Mouse (Mus musculus) CH12.LX (cell line): ENCODE measurements around the gene Gnas. TPM values are rescaled to one million over a fixed set of nuclear protein-coding genes. Genes with fewer than 3 reads are reported as not detected.
A peak's percentile ranks its signal among the peaks of the same experiment; 100 is the strongest.

Source experiments
- DNase-seq: peaks from one replicate; pipeline ENCODE4 v3.0.0-alpha.2; 2013; ENCODE audit errors: extremely low read depth
- H3K27ac ChIP-seq: 2 replicates; pipeline ENCODE4 v1.5.1; 2012; ENCODE audit warnings: low read depth, mild to moderate bottlenecking, control low read depth, moderate library complexity; ENCODE audit not compliant: insufficient read depth
- H3K27me3 ChIP-seq: replicated peaks from 2 replicates; pipeline ENCODE3; 2012; ENCODE audit warnings: inconsistent platforms
- H3K36me3 ChIP-seq, 2 experiments: replicated peaks in 1 of 2; 2 replicates each; pipeline versions ENCODE3 to v1.6.1; 2012; ENCODE audit warnings: inconsistent platforms in 1 of 2, low read length in 1 of 2, mild to moderate bottlenecking in 1 of 2, mixed read lengths in 1 of 2, moderate library complexity in 1 of 2; ENCODE audit not compliant: control insufficient read depth in 1 of 2, insufficient read depth in 1 of 2
- H3K4me1 ChIP-seq, 2 experiments: 2 replicates each; pipeline ENCODE4 v1.6.1; 2012; ENCODE audit warnings: inconsistent platforms in 1 of 2, moderate library complexity in 1 of 2; ENCODE audit not compliant: insufficient read depth in 2 of 2, control insufficient read depth in 1 of 2
- H3K4me2 ChIP-seq: 2 replicates; pipeline ENCODE4 v1.6.1; 2012; ENCODE audit warnings: low read depth, mild to moderate bottlenecking, control low read depth; ENCODE audit not compliant: poor library complexity, insufficient read depth, severe bottlenecking
- H3K4me3 ChIP-seq, 3 experiments: fragments of 150-350 bp in 1 of 3; sonication (generic) in 1 of 3; replicated peaks in 1 of 3; 2 replicates each; pipeline versions ENCODE3 to v1.5.1; 2011 to 2012; ENCODE audit warnings: low read depth in 2 of 3, low read length in 2 of 3, mild to moderate bottlenecking in 2 of 3, moderate library complexity in 2 of 3, control low read depth in 1 of 3, improper control_type of control experiment in 1 of 3, inconsistent platforms in 1 of 3, mixed read lengths in 1 of 3; ENCODE audit not compliant: poor library complexity in 1 of 3
- H3K79me2 ChIP-seq: replicated peaks from 2 replicates; pipeline ENCODE4 v1.6.1; 2012; ENCODE audit warnings: mild to moderate bottlenecking, moderate library complexity; ENCODE audit not compliant: control insufficient read depth, poor library complexity, insufficient read depth, severe bottlenecking; ENCODE audit errors: extremely low read depth
- H3K9ac ChIP-seq: 2 replicates; pipeline ENCODE4 v1.6.1; 2012; ENCODE audit warnings: low read depth, mild to moderate bottlenecking, control low read depth, moderate library complexity; ENCODE audit not compliant: insufficient read depth
- H3K9me3 ChIP-seq: replicated peaks from 2 replicates; pipeline ENCODE3; 2012; ENCODE audit warnings: low read length, inconsistent platforms, mixed read lengths
- BHLHE40 ChIP-seq: IDR thresholded peaks from 2 replicates; pipeline ENCODE4 v1.6.1; 2011; ENCODE audit warnings: mild to moderate bottlenecking, low read depth, low read length, improper control_type of control experiment
- CTCF ChIP-seq, 2 experiments: IDR thresholded peaks in 1 of 2; conservative IDR thresholded peaks in 1 of 2; 2 replicates each; pipeline ENCODE4 v1.5.1; 2011 to 2012; ENCODE audit warnings: low read depth in 2 of 2, low read length in 2 of 2, improper control_type of control experiment in 1 of 2, inconsistent platforms in 1 of 2, mild to moderate bottlenecking in 1 of 2, moderate library complexity in 1 of 2
- E2F4 ChIP-seq: IDR thresholded peaks from 2 replicates; pipeline ENCODE4 v1.6.1; 2011; ENCODE audit warnings: low read depth, low read length, improper control_type of control experiment; ENCODE audit not compliant: insufficient replicate concordance
- ELF1 ChIP-seq: IDR thresholded peaks from 2 replicates; pipeline ENCODE4 v1.6.1; 2014; ENCODE audit warnings: low read depth, mild to moderate bottlenecking, inconsistent platforms, low read length, improper control_type of control experiment
- EP300 ChIP-seq: IDR thresholded peaks from 2 replicates; pipeline ENCODE4 v1.6.1; 2011; ENCODE audit warnings: low read length, improper control_type of control experiment
- IRF4 ChIP-seq: IDR thresholded peaks from 2 replicates; pipeline ENCODE4 v1.6.1; 2014; ENCODE audit warnings: low read depth, mild to moderate bottlenecking, inconsistent platforms, low read length, improper control_type of control experiment
- KAT2A ChIP-seq: IDR thresholded peaks from 2 replicates; pipeline ENCODE4 v1.6.1; 2012; ENCODE audit warnings: low read length, improper control_type of control experiment, inconsistent platforms; ENCODE audit not compliant: insufficient replicate concordance
- MAZ ChIP-seq: IDR thresholded peaks from 2 replicates; pipeline ENCODE4 v1.6.1; 2012; ENCODE audit warnings: low read depth, mild to moderate bottlenecking, inconsistent platforms, low read length, improper control_type of control experiment, moderate library complexity
- MXI1 ChIP-seq: IDR thresholded peaks from 2 replicates; pipeline ENCODE4 v1.6.1; 2011; ENCODE audit warnings: mild to moderate bottlenecking, low read depth, low read length, improper control_type of control experiment
- MYC ChIP-seq: IDR thresholded peaks from 2 replicates; pipeline ENCODE4 v1.6.1; 2011; ENCODE audit warnings: low read depth, mild to moderate bottlenecking, improper control_type of control experiment, low read length
- NELFE ChIP-seq: IDR thresholded peaks from 2 replicates; pipeline ENCODE4 v1.6.1; 2011; ENCODE audit warnings: low read depth, low read length, improper control_type of control experiment
- POLR2A ChIP-seq: IDR thresholded peaks from 2 replicates; pipeline ENCODE4 v1.6.1; 2011; ENCODE audit warnings: low read depth, mild to moderate bottlenecking, improper control_type of control experiment, low read length
- POLR2AphosphoS2 ChIP-seq: IDR thresholded peaks from 2 replicates; pipeline ENCODE4 v1.6.1; 2011; ENCODE audit warnings: low read depth, low read length, improper control_type of control experiment
- RAD21 ChIP-seq: IDR thresholded peaks from 2 replicates; pipeline ENCODE4 v1.6.1; 2011; ENCODE audit warnings: low read depth, mild to moderate bottlenecking, low read length, improper control_type of control experiment, moderate library complexity
- SIN3A ChIP-seq: IDR thresholded peaks from 2 replicates; pipeline ENCODE4 v1.6.1; 2012; ENCODE audit warnings: low read length, improper control_type of control experiment, inconsistent platforms
- SMC3 ChIP-seq: IDR thresholded peaks from 2 replicates; pipeline ENCODE4 v1.6.1; 2011; ENCODE audit warnings: low read depth, low read length, improper control_type of control experiment
- TBP ChIP-seq: conservative IDR thresholded peaks from 2 replicates; pipeline ENCODE4 v1.6.1; 2011; ENCODE audit warnings: low read depth, low read length, improper control_type of control experiment
- TCF12 ChIP-seq: IDR thresholded peaks from 2 replicates; pipeline ENCODE4 v1.6.1; 2014; ENCODE audit warnings: low read depth, mild to moderate bottlenecking, inconsistent platforms, low read length, improper control_type of control experiment
- UBTF ChIP-seq: IDR thresholded peaks from 2 replicates; pipeline ENCODE4 v1.6.1; 2012; ENCODE audit warnings: low read depth, mild to moderate bottlenecking, inconsistent platforms, low read length, improper control_type of control experiment, moderate library complexity
- USF2 ChIP-seq: conservative IDR thresholded peaks from 2 replicates; pipeline ENCODE4 v1.6.1; 2011; ENCODE audit warnings: low read depth, low read length, improper control_type of control experiment
- ZKSCAN1 ChIP-seq: IDR thresholded peaks from 2 replicates; pipeline ENCODE4 v1.6.1; 2012; ENCODE audit warnings: low read depth, inconsistent platforms, low read length, improper control_type of control experiment, borderline replicate concordance
- ZMIZ1 ChIP-seq: IDR thresholded peaks from 2 replicates; pipeline ENCODE4 v1.6.1; 2012; ENCODE audit warnings: low read depth, mild to moderate bottlenecking, inconsistent platforms, low read length, improper control_type of control experiment
- ZNF384 ChIP-seq: IDR thresholded peaks from 2 replicates; pipeline ENCODE4 v1.6.1; 2012; ENCODE audit warnings: low read depth, low read length, improper control_type of control experiment, inconsistent platforms
- dilution Hi-C: fragments of 300-500 bp; cut with MboI; formaldehyde crosslinking; loops from 2 replicates; pipeline ENCODE4 v1.14.3; 2020; ENCODE audit warnings: low sequenced_read_pairs; ENCODE audit not compliant: extremely low pct_unique_long_range_greater_than_20kb, extremely low pct_ligation_motif_present
- in situ Hi-C: fragments of 300-500 bp; cut with MboI; formaldehyde crosslinking; loops from 3 replicates; pipeline ENCODE4 v1.14.3; 2019; ENCODE audit warnings: low sequenced_read_pairs, low pct_ligation_motif_present, low pct_unique_long_range_greater_than_20kb, mixed read lengths
- polyA plus RNA-seq: library from polyadenylated mRNA; unstranded; fragments of >175 nt; gene quantifications from 2 replicates; pipeline ENCODE4 v1.2.1, GENCODE M21; 2012; ENCODE audit warnings: low read depth; ENCODE audit not compliant: insufficient read length
- total RNA-seq, 2 experiments: library from RNA; depleted of rRNA; stranded (reverse); fragments of 300-350 nt in 1 of 2; fragments of >200 nt in 1 of 2; gene quantifications; 2 replicates each; pipeline ENCODE4 v1.2.3; 2012 to 2014

The Gnas gene
- total and polyA plus RNA-seq, 3 experiments, result 369 to 502 (median 452) TPM

GRCm38 (mm10) chr2:174327295-174327981, 43.3 kb downstream of the Gnas start (continued):
- TF ChIP-seq RAD21 (no peak), KAT2A (peak; percentile 62; the same call in 1 of the 2 replicates), SMC3 (no peak), ZKSCAN1 (no peak), UBTF (no peak), BHLHE40 (peak; percentile 66; the same call in 1 of the 2 replicates), ELF1 (peak; percentile 44), ZMIZ1 (peak; percentile 98)

DNA sequence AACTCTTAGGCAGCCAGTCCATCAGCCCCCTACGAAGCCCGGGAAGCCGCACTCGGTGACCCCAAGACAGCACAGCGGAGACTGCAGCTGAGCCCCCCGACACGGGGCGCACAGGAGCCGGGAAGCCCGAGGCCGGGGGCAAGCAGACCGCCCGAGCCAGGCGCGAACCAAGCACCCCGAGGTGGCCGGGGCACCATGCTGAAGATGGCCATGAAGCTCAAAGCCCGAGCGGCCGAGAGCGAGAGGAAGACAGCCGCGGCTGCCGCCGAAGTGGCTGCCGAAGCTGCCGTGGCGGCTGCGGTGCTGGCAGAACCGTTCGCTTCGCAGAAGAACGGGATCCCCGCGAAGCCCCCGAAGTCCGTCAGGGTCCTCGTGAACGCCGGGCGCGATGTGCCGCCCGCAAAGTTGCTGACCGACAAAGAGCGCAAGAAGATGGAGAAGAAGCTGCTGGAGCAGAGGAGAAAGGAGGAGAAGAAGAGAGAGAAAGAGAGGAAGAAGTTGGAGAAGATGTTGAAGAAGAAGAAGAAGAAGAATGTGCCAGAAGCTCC, 44.3 kb downstream of the Gnas start:
- H3K27ac ChIP-seq, result peak overlapping the region; percentile 74; the same call in 1 of the 2 replicates
- peaks cover under 1 to 21% of the 10 kb centered on the region in 2 experiments; a peak in 3 of 4 replicates for H3K4me1 ChIP-seq
- in situ Hi-C loops, result no loop called here
- H3K9me3 ChIP-seq, result peaks cover 8% of the 10 kb centered on the region
- no peak for DNase-seq
- peaks cover 0 to 4% of the 10 kb centered on the region in 2 experiments for H3K36me3 ChIP-seq
- TF ChIP-seq POLR2AphosphoS2, result no peak
- TF ChIP-seq MXI1, result no peak; the same call in 1 of the 2 replicates
- TF ChIP-seq ZKSCAN1, result no peak
- TF ChIP-seq POLR2A, result no peak
- TF ChIP-seq BHLHE40, result no peak
- TF ChIP-seq UBTF, result no peak; the same call in none of the 2 replicates
- no peak for TF ChIP-seq MAZ
- no peak for TF ChIP-seq TCF12
- TF ChIP-seq USF2, result no peak
- no peak for TF ChIP-seq EP300
- TF ChIP-seq IRF4, result no peak
- TF ChIP-seq E2F4, result no peak
- TF ChIP-seq CTCF (conservative IDR thresholded peaks at IDR 0.05 in 1 of 2, IDR thresholded peaks at IDR 0.05 in 1 of 2; ENCODE audit: low read depth in 2 of 2, low read length in 2 of 2), result no peak
- no peak for TF ChIP-seq TBP
- no peak for TF ChIP-seq MYC
- no peak for TF ChIP-seq SIN3A
- TF ChIP-seq KAT2A, result no peak
- TF ChIP-seq NELFE, result no peak
- no peak for TF ChIP-seq ZNF384
- TF ChIP-seq, all 38 proteins: peak for 0
- dilution Hi-C loops, result no loop called here
- H3K79me2 ChIP-seq, result peaks cover 33% of the 10 kb centered on the region
- peak overlapping the region; percentile 55 to 85 (median 58) for H3K4me3 ChIP-seq
- peak overlapping the region; percentile 55; the same call in 1 of the 2 replicates for H3K9ac ChIP-seq
- no peaks in the 10 kb centered on the region for H3K27me3 ChIP-seq
- peak overlapping the region; percentile 66 for H3K4me2 ChIP-seq
